Mouse (Mus musculus) lung, adult 2 months (tissue): ENCODE measurements around the gene Zfp275.

Experiments
- CTCF ChIP-seq: fragments of 200-500 bp; IDR thresholded peaks from 2 replicates; pipeline ENCODE4 v1.5.1; 2011; ENCODE audit warnings: mild to moderate bottlenecking, low read length, control low read depth; ENCODE audit not compliant: insufficient read depth
- POLR2A ChIP-seq: fragments of 200-500 bp; IDR thresholded peaks from 2 replicates; pipeline ENCODE4 v1.6.1; 2011; ENCODE audit warnings: low read depth, mild to moderate bottlenecking, control low read depth, low read length, borderline replicate concordance; ENCODE audit errors: extremely low read depth

DNA sequence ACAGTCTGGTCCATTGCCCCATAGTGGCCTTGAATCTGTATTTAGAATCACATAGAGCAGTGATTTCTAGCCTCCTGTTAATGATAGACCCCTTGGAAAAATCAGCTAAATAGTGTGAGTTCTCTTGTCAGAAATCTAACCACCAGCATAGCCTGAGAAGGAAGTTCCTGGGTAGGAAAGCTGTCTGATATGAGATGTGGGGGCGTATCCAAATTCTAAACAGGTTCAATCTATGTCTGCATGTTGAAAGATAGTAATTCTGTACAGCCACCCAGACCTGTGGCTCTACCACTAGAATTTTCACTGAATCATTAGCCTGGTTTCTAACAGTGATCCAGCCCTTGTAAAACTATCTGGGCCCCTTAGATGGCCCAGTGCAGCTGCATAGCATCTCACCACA, 1.4 kb downstream of the Zfp275 start:
- TF ChIP-seq CTCF (no peak), POLR2A (no peak)
